Mouse (Mus musculus) hindbrain, embryonic 15.5 days (tissue): ENCODE measurements around the gene Pafah1b3. TPM values are rescaled to one million over a fixed set of nuclear protein-coding genes. Genes with fewer than 3 reads are reported as not detected.

ENCODE experiments used
- ATAC-seq: fragments of 200-750 bp; cut with Nextera tagmentation; 2 replicates; pipeline ENCODE4 v1.8.0; 2017; ENCODE audit warnings: low read depth, moderate number of reproducible peaks, moderate TSS enrichment; ENCODE audit not compliant: low FRiP score
- H3K27ac ChIP-seq: fragments of 300-500 bp; sonication (generic); replicated peaks from 2 replicates; pipeline ENCODE4 v1.5.1; 2015; ENCODE audit warnings: mild to moderate bottlenecking, inconsistent platforms
- H3K27me3 ChIP-seq: fragments of 300-500 bp; sonication (generic); 2 replicates; pipeline ENCODE4 v1.6.1; 2015; ENCODE audit warnings: control low read depth, inconsistent platforms
- H3K36me3 ChIP-seq: fragments of 300-500 bp; sonication (generic); 2 replicates; pipeline ENCODE4 v1.6.1; 2015; ENCODE audit warnings: control low read depth, inconsistent platforms
- H3K4me1 ChIP-seq: fragments of 300-500 bp; sonication (generic); replicated peaks from 2 replicates; pipeline ENCODE4 v1.6.1; 2015; ENCODE audit warnings: control low read depth, inconsistent platforms
- H3K4me2 ChIP-seq: fragments of 300-500 bp; sonication (generic); 2 replicates; pipeline ENCODE4 v1.6.1; 2015; ENCODE audit warnings: moderate library complexity, mild to moderate bottlenecking, inconsistent platforms
- H3K4me3 ChIP-seq: fragments of 300-500 bp; sonication (generic); 2 replicates; pipeline ENCODE4 v1.5.1; 2015; ENCODE audit warnings: mild to moderate bottlenecking, inconsistent platforms
- H3K9ac ChIP-seq: fragments of 300-500 bp; sonication (generic); 2 replicates; pipeline ENCODE4 v1.6.1; 2015; ENCODE audit warnings: inconsistent platforms
- H3K9me3 ChIP-seq: fragments of 300-500 bp; sonication (generic); 2 replicates; pipeline ENCODE4 v1.6.1; 2016; ENCODE audit warnings: control low read depth, inconsistent platforms
- WGBS: fragments of 180-500 bp; shearing (Covaris S2); methylation state at CpG from one replicate; pipeline ENCODE4 v1.1.7; 2015; 5-methylcytosine and 5-hydroxymethylcytosine counted together
- polyA plus RNA-seq: library from polyadenylated mRNA; unstranded; fragments of >200 nt; fragmentation: Nextera tagmentation; extraction: Ambion mirVana; gene quantifications from 2 replicates; pipeline ENCODE4 v1.2.1, GENCODE M21; 2015

Pafah1b3 gene
- polyA plus RNA-seq, 1 experiment from 2014 or later, result 579 TPM

DNA sequence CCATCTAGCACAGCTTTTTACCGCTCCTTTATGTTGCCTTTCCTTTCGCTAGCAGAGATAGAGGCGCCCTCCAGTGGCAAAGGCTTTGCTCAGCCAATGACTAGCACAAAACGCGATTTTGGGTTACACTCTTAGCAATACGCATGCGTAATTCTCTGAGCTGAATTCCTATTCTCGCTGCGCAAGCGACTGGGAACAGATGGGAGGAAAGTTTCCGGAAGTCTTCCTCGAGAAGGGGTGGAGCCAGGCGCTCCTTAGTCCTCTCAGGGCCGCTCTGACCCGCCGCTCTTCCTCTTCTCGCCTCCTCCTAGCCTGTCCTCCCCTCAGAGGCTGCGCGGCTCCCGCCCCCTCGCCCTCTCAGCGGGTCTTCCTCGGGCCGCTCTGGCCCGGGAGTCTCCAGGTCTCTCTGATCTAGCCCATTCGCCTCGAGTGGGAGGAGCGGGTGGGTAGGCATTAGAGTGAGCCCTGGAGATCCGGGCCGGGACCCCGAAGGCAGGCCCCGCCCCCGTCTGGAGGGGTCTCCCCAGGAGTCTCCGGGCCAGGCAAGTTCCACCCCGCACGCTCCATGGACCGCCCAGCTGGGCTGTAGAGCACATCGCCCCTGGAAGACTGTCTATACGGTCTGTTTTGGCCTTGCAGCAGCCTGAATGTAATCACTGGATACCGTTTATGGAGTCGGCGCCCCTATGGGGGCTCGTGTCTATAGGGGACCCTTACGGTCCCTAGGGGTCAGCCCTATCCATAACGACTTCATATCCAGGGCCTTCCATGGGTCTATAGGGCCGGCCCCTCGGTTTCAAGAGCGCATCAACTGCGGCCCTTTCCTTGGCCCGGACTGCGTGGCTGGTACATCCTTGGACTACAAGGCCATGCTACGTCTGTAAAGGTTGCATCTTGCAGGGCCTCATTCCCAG is 19.0 kb upstream of the Pafah1b3 start, which contains the start of gene Megf8:
Gene Megf8, plus strand, starts transcription at position 633 of the 914 bp plus-strand sequence.
- Histone ChIP-seq H3K27me3 (peaks cover 31% of the 10 kb centered on the region), H3K36me3 (0 out of 2 replicates have a peak, but pooled peaks cover 2% of the 10 kb centered on the region), H3K4me1 (peaks cover 47% of the 10 kb centered on the region), H3K9ac (peak within 1 kb of the TSS; percentile 78), H3K4me2 (peak within 1 kb of the TSS; percentile 95), H3K9me3 (no peaks in the 10 kb centered on the region), H3K4me3 (peak within 1 kb of the TSS; percentile 72), H3K27ac (peak within 1 kb of the TSS; percentile 86)
- WGBS, result under 1% methylated on average over 52 of the region's 52 CpGs
- peak; percentile 99 for ATAC-seq

DNA sequence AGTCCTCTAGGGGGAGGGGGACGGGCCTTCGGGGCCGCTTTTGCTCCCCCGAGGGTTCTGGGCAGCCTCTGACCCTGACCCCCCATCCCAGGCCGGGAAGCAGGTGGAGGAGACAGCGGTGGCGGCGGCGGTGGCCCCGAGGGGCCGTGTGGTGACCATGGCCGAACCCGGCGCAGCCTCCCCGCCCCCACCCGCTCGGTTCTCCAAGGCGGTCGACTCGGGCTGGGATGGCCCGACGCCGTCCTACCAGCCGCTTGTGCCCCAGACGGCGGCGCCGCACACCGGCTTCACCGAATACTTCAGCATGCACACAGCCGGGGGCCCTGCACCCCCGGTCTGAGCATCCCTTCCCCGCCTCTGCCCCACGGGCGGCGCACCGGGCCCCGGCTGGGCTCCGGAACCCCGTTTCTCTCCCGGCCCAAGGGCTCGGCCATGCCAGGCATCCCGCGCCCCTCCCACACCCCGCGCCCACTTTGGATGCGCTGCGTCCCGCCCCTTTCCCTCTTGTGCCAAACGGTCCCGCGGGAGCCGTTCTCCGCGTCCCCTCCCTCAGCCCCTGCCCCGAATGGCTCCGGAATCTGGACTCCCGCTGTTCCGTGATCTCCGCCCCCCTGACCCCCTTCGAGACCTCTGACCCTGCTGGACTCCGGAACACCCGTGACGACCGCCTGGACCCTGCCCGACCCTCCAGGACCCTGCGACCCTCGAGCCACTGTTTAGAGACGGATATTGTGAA is 17.7 kb upstream of the Pafah1b3 start:
- H3K27ac ChIP-seq, result peak overlapping the region; percentile 86
- 2% methylated on average over 51 of the region's 69 CpGs for WGBS

DNA sequence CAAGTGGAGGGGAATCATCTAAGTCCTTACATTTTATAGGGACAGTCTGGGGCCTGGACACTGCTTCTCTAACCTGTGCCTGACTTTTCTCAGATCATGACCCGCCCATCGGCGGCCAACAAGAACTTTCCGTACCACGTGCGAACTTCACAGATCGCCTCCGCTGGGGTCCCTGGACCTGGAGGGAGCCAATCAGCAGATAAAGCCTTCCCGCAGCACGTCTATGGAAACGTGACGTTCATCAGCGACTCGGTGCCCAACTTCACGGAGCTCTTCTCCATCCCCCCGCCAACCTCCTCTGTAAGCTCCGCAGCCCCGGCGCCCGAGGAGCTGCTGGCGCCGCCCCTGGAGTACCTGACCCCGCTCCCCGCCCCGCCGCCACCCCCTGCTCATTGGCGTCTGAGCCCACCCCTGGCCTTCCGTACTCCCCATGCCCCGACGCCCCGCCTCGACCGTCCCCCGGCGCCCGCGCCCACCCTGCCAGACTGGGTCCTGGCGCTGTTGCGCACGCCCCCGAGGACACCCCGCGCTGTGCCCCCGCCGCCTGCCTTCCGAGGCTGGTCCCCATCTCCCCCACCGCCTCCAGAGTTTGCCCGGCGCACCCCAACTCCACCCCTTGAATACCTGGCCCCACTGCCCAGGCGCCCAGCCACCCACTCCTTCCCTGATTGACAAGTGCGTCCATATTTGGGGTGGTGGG is 17.0 kb upstream of the Pafah1b3 start:
- H3K27me3 ChIP-seq, result peaks cover 41% of the 10 kb centered on the region
- peaks cover 40% of the 10 kb centered on the region for H3K4me1 ChIP-seq
- H3K27ac ChIP-seq, result no peak overlapping the region
- H3K36me3 ChIP-seq, result peaks cover 7% of the 10 kb centered on the region; the same call in 1 of the 2 replicates
- no peak overlapping the region for H3K9ac ChIP-seq
- WGBS, result 6% methylated on average over 48 of the region's 51 CpGs
- H3K4me2 ChIP-seq, result peak overlapping the region; percentile 95
- peak overlapping the region; percentile 30 for H3K4me3 ChIP-seq
- H3K9me3 ChIP-seq, result no peaks in the 10 kb centered on the region
- ATAC-seq, result no peak

More for the DNA sequence above, 17.7 kb upstream of the Pafah1b3 start:
- Histone ChIP-seq H3K27me3 (peaks cover 41% of the 10 kb centered on the region), H3K9me3 (no peaks in the 10 kb centered on the region), H3K4me3 (peak overlapping the region; percentile 30), H3K36me3 (peaks cover 7% of the 10 kb centered on the region; the same call in 1 of the 2 replicates), H3K4me2 (peak overlapping the region; percentile 95), H3K9ac (0 out of 2 replicates have a peak overlapping the region, but pooled peaks have one; percentile 15), H3K4me1 (peaks cover 40% of the 10 kb centered on the region)
- no peak for ATAC-seq

DNA sequence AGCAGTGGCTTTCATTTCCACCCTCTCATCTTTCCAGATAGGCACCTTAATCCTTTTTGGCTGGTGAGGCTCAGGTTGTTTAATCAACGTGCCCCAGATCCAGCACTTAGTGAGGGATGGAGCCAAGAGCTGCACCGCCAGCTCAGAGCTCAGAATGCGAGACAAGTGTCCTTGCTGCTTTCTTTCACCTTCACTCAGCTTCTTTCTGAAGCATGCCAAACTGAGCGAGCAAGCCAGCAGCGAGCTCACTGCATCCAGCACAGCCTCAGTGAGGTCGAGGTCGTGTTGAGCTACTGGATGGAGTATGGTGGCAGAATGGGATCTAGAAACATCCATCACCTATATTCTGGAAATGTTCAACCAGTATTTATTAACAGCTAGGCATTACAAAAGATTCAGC is 15.5 kb upstream of the Pafah1b3 start:
- Histone ChIP-seq H3K36me3 (peaks cover 7% of the 10 kb centered on the region; the same call in 1 of the 2 replicates), H3K4me3 (no peak overlapping the region), H3K9me3 (no peaks in the 10 kb centered on the region), H3K4me1 (peaks cover 31% of the 10 kb centered on the region), H3K4me2 (no peak overlapping the region), H3K9ac (no peak overlapping the region), H3K27ac (no peak overlapping the region), H3K27me3 (peaks cover 41% of the 10 kb centered on the region)
- WGBS, result 60% methylated on average over 7 of the region's 7 CpGs
- no peak for ATAC-seq

DNA sequence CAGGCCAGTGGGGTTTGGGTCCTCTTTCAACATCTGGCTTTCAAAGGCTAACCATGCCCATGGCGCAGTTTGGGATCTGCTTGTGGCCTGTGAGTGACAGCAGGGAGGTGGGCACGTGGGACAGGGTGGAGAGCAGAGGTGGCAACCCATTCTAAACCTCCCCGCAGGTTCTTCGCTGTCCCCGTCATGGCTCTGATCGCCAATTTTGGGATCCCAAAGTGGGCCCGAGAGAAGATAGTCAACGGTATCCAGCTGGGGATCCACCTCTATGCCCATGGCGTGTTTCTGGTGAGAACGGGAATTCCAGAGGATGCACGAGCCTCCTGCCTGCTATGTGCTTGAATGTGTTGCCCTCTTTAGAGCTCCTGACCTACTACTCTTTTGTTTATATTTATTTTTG is 13.4 kb upstream of the Pafah1b3 start:
- 75% methylated on average over 11 of the region's 11 CpGs for WGBS
- Histone ChIP-seq H3K27me3 (peaks cover 41% of the 10 kb centered on the region), H3K36me3 (peaks cover 11% of the 10 kb centered on the region; the same call in 1 of the 2 replicates), H3K9me3 (no peaks in the 10 kb centered on the region), H3K4me3 (no peak overlapping the region), H3K4me1 (peaks cover 29% of the 10 kb centered on the region), H3K9ac (no peak overlapping the region), H3K4me2 (no peak overlapping the region), H3K27ac (no peak overlapping the region)
- no peak for ATAC-seq

DNA sequence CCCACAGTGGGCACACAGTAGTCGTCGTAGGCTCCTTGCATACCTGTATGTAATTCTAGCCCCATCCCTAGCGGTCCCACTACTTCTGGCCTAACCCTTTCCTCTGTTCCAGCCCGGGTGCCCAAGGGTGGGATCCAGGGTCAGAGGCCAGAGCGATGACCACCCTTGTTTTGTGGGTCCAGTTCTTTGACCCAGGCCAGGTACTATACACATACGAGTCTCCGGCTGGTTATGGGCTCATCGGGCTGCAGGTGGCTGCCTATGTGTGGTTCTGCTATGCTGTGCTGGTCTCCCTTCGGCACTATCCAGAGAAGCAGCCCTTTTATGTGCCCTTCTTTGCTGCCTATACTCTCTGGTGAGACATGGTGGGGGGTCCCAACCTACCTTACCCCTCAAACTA is 11.6 kb upstream of the Pafah1b3 start:
- Histone ChIP-seq H3K27ac (no peak overlapping the region), H3K36me3 (peaks cover 11% of the 10 kb centered on the region; the same call in 1 of the 2 replicates), H3K4me3 (no peak overlapping the region), H3K9me3 (no peaks in the 10 kb centered on the region), H3K4me2 (no peak overlapping the region), H3K4me1 (peaks cover 20% of the 10 kb centered on the region), H3K9ac (no peak overlapping the region), H3K27me3 (peaks cover 36% of the 10 kb centered on the region)
- 91% methylated on average over 9 of the region's 9 CpGs for WGBS
- ATAC-seq, result no peak

DNA sequence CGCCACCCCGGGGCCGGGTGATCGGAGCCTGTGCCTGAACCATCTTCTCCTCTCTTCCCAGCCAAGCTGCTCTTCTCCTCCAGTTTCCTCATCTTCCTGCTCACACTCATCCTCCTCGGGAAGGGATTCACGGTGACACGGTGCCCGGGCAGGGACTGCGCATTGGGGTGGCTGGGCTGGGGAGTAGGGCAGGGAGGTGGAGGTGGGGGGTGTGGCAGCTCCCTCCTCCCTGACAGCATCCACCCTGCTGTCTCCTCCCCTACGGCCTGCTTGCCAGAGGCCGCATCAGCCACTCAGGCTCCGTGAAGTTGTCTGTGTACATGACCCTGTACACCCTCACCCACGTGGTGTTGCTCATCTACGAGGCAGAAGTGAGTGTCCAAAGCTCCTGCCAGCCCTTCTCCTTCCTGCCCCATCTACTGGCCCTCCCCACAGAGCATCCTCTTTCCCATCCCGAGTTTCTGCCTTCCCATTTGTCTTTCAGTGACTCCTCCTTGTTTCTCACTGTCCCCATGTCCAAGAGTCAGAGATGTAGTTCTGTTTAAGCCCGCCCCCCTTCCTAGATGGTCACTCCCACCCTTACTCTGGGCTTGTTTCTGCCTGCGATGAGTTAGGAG is 11.0 kb upstream of the Pafah1b3 start:
- Histone ChIP-seq H3K9me3 (no peaks in the 10 kb centered on the region), H3K4me2 (no peak overlapping the region), H3K36me3 (peaks cover 11% of the 10 kb centered on the region; the same call in 1 of the 2 replicates), H3K27ac (no peak overlapping the region), H3K4me1 (peaks cover 19% of the 10 kb centered on the region), H3K27me3 (peaks cover 30% of the 10 kb centered on the region), H3K4me3 (no peak overlapping the region), H3K9ac (no peak overlapping the region)
- no peak for ATAC-seq
- 66% methylated on average over 17 of the region's 17 CpGs for WGBS

DNA sequence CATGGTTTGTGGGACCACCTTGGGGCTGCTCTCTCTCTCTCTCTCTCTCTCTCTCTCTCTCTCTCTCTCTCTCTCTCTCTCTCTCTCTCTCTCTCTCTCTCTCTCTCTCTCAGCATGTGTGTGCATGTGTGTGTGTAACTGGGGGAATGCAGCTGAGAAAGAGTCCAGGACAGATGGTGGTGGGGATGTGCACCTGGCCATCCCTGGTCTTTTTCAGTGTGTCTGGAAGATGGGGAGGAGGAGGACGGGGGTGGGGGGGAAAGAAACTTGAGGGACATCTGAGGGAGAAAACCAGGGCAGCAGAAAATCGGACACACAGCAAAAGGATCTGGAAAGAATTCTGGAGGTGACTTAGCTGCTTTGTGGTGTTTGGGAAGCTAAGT is 8.8 kb upstream of the Pafah1b3 start:
- H3K4me2 ChIP-seq, result peak overlapping the region; percentile 64
- peak overlapping the region; percentile 57 for H3K4me3 ChIP-seq
- peak overlapping the region; percentile 87 for H3K27ac ChIP-seq
- WGBS, result 42% methylated on average over 2 of the region's 2 CpGs
- peaks cover 8% of the 10 kb centered on the region for H3K27me3 ChIP-seq
- H3K36me3 ChIP-seq, result peaks cover 8% of the 10 kb centered on the region; the same call in 1 of the 2 replicates
- H3K9me3 ChIP-seq, result no peaks in the 10 kb centered on the region
- peaks cover 19% of the 10 kb centered on the region for H3K4me1 ChIP-seq
- peak overlapping the region; percentile 76; the same call in 1 of the 2 replicates for H3K9ac ChIP-seq
- peak; percentile 23; the same call in 1 of the 2 replicates for ATAC-seq

DNA sequence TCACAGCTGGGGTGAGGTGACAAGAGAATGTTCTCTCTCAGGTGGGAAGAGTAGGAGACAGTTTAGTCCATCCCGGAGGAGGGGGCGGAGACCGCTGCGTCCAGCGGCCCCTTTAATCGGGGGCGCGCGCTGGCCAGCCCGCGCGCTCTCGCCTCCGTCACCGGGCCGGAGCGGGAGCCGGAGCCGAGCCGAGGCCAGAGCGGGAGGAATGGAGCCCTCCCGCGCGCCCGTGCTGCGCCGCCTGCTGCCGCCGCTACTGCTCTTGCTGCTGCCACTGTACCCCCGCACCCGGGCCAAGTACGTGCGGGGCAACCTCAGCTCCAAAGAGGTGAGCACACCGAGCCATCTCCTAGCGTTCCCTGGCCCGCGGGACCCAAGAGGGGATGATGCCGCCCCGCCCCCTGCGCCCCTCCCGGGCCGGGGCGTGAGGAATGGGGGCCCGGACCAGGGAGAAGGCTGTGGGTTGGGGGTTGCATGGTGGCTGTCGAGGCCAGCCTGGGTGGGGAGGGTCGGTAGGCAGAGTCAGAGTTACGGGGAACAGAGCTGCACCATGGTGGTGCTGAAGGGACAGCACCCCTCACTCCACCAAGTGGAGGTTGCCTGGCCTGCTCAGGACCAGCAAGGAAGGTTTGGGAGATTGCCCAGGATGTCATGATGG is 8.3 kb upstream of the Pafah1b3 start, which contains the start of gene Tmem145:
Gene Tmem145, plus strand, starts transcription at position 151 of the 658 bp plus-strand sequence.
- WGBS, result 1% methylated on average over 47 of the region's 47 CpGs
- Histone ChIP-seq H3K4me3 (peak within 1 kb of the TSS; percentile 57), H3K27me3 (peaks cover 3% of the 10 kb centered on the region), H3K36me3 (0 out of 2 replicates have a peak, but pooled peaks cover 4% of the 10 kb centered on the region), H3K9ac (peak within 1 kb of the TSS; percentile 76), H3K4me2 (peak within 1 kb of the TSS; percentile 64), H3K4me1 (peaks cover 19% of the 10 kb centered on the region), H3K9me3 (no peaks in the 10 kb centered on the region), H3K27ac (peak within 1 kb of the TSS; percentile 87)
- peak; percentile 69 for ATAC-seq

DNA sequence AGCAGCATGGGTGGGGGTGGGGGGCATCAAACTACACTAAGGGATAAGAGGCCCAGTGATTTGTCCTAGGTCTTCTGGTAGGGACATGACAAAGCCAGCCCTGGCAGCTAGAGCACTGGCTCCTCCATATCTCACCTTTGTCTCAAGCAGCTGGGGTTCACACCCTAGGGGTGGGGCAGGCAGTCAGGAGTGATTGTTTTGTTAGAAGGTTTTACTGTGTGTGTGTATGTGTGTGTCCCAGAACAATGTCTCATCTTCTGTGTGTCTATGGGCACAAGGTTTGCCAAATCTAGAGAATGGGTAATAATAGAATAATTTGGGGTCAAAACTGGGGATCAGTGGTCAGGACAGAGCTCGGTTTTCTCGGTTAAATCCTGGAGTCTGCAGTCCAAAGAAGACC is 7.7 kb upstream of the Pafah1b3 start:
- Histone ChIP-seq H3K27me3 (no peaks in the 10 kb centered on the region), H3K36me3 (0 out of 2 replicates have a peak, but pooled peaks cover 4% of the 10 kb centered on the region), H3K27ac (peak overlapping the region; percentile 87), H3K4me1 (peaks cover 19% of the 10 kb centered on the region), H3K4me3 (peak overlapping the region; percentile 57), H3K9me3 (no peaks in the 10 kb centered on the region), H3K9ac (peak overlapping the region; percentile 76), H3K4me2 (peak overlapping the region; percentile 64)
- peak; percentile 29 for ATAC-seq
- WGBS, result 1% methylated on average over 2 of the region's 2 CpGs
